Mouse (Mus musculus) small intestine, adult 10 weeks (tissue): ENCODE measurements around the gene Atf5. TPM values are rescaled to one million over a fixed set of nuclear protein-coding genes. Genes with fewer than 3 reads are reported as not detected.

Experiments used
- polyA plus RNA-seq: library from polyadenylated mRNA; stranded (reverse); fragments of 350-450 nt; fragmentation: Illumina TruSeq; extraction: RNeasy Lipid Tissue Mini Kit (QIAGEN cat#74804); gene quantifications from one replicate; pipeline ENCODE4 v1.2.3, GENCODE M21; 2014; ENCODE audit warnings: low replicate concordance

The Atf5 gene
- 1.0 TPM for polyA plus RNA-seq

DNA sequence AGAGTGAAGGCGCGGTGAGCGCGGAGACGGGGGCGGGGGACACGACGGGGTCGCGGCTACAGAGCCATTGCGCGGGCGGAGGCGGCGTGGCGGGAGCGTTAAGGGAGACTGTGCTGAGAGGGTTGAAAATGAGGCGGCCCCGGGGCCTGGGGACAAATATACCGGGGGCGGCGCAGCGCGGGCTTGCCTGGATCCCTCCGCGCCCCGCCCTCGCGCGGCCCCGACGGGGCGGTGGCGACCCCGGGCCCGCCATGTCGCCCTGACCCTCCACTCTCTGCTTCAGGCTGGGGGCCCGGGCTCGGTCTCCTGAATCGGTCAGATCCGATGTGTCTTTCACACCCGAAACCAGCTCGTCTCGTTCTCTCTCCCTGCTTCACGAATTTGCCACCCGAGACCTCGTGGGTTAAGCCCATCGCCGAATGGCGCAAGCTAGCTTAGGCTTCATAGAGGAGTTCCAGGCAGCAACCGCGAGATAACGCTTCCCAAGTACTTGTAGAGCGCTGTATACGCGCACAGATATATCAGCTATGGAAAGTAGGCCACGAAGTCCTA lies at the start of gene Atf5:
Gene Atf5 (minus strand): TSS at position 189 of the 552 bp plus-strand sequence.

DNA sequence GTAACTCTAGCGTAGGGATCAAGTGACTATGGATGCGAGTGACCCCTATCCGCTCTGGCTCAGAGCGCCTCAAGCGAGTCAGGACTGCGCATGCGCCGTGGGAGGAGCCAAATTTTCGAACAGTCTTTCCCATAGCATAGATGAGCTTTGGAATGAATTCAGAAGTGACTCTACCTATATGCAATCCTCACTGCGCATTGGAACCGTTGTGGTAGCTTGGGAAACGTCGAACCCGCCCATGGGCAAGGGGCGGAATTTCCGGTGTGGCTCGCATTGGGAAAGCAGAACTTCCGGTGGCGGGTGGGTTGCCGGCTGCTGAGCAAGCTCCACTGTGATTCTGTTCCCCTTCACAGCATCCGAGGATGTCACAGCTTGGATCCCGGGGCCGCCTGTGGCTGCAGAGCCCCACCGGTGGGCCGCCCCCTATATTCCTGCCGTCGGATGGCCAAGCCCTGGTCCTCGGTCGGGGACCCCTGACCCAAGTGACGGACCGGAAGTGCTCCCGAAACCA lies 40.6 kb upstream of the Atf5 start, which contains the start of gene Pnkp:
Gene Pnkp (plus strand): TSS at position 98 of the 511 bp plus-strand sequence.

DNA sequence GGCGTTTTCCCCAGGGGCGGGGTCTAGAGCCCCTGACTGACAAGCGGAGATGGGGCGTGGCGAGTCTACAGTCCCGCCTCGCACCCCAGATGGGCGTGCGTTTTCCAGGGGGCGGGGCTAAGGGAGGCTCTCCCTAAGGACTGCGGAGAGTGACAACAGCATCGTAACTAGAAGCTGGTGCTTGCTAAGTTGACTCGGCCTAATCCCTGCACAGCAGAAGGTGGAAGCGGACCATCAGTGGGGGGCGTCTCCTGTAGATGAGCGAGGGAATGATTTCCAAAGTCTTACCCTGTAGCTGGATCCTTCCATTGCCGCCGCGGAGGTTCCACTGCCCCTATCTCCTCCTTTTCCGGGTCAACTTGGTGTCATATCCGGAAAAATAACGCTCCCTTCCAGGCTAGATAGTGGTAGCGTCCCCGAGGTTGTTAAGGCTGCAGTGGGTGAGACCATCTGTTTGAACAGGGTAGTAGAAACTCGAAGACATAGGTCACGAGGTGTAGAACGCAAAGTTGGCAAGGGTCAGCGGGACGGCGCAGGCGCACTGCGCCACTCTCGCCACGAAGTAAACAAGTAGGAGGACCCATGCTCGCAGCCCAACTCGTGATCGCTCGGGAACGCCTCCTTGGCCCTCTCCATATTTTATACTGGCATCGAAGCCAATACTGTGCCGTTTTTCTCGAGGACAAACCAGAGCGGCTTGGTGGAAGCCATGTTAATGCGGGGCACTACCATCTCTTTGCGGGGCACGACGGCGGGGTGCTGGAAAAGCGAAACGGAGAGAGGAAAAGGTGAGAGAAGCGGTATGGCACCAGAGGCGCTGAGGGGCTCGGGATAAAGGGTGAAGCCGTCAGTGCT lies 32.3 kb upstream of the Atf5 start, which contains the start of the genes Akt1s1 and Tbc1d17:
Gene Akt1s1 (plus strand): TSS at position 431 of the 855 bp plus-strand sequence.
Gene Tbc1d17 (minus strand): TSS at position 519 of the 855 bp plus-strand sequence.

DNA sequence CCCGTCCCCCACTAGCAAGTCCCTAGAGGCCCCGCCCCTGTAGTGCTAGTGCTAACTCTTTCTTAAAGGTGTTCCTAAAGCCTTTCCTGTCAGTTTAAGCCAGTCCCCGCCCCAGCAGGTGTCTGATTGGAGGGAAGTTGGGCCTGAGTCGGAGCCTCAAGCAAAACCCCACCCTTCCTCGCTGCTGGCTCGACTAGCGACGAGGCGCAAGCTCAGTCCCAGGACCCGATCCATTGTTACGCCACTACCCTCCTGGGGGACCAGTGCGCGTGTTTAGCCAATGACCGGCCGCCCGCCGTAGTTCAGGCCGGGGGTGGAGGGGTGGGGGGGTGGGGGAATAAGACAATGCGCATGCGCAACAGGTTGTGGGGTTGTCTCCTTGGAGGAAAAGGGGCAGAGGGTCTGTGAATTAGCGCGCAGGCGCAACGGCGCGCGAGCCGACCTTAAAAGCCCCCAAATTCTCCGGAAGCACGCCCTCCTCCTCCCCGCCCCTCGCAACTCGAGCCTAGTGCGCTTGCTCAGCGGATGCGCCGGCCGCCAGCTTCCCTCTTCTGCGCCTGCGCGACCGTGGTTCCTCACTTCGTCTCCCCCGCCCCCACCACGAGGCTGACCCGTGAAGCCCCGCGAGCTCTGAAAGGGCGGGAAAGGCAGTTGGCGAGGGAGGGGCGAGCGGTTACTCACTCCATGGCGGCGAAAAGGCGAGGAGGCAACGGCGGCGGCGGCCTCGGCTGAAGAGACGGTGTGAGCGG lies 563 bp downstream of the Atf5 start, which contains the start of the genes Nup62 and Il4i1:
Gene Nup62 (plus strand): TSS at position 368 of the 749 bp plus-strand sequence.
Gene Il4i1 (plus strand): TSS at position 667 of the 749 bp plus-strand sequence.

Other genes with a start within 250 kb of the Atf5 start
- 0.67 TPM for gene Napsa, start 244.3 kb downstream of the Atf5 start, polyA plus RNA-seq
- 0.33 TPM for gene Kcnc3, start 226.0 kb downstream of the Atf5 start, polyA plus RNA-seq
- 0.78 TPM for gene Myh14, start 145.8 kb downstream of the Atf5 start, polyA plus RNA-seq
- not detected for gene Izumo2, start 107.9 kb downstream of the Atf5 start, polyA plus RNA-seq
- gene Vrk3, start 68.2 kb downstream of the Atf5 start, polyA plus RNA-seq = 10.2 TPM
- gene Zfp473, start 65.6 kb downstream of the Atf5 start, polyA plus RNA-seq = 0.45 TPM
- gene Nup62, start 570 bp downstream of the Atf5 start, polyA plus RNA-seq = 3.6 TPM
- gene Il4i1, start 271 bp downstream of the Atf5 start, polyA plus RNA-seq = not detected
- 1.1 TPM for gene Akt1s1, start 32.3 kb upstream of the Atf5 start, polyA plus RNA-seq
- gene Tbc1d17, start 32.4 kb upstream of the Atf5 start, polyA plus RNA-seq = not detected
- gene Pnkp, start 40.5 kb upstream of the Atf5 start, polyA plus RNA-seq = not detected
- not detected for gene Ptov1, start 53.1 kb upstream of the Atf5 start, polyA plus RNA-seq
- 1.3 TPM for gene Med25, start 76.1 kb upstream of the Atf5 start, polyA plus RNA-seq
- 0.48 TPM for gene Fuz, start 79.4 kb upstream of the Atf5 start, polyA plus RNA-seq
- 9.8 TPM for gene Ap2a1, start 112.8 kb upstream of the Atf5 start, polyA plus RNA-seq
- gene Tsks, start 126.5 kb upstream of the Atf5 start, polyA plus RNA-seq = not detected
- 0.15 TPM for gene Cpt1c, start 158.2 kb upstream of the Atf5 start, polyA plus RNA-seq
- 2.3 TPM for gene Prmt1, start 169.9 kb upstream of the Atf5 start, polyA plus RNA-seq
- 11.1 TPM for gene Irf3, start 181.0 kb upstream of the Atf5 start, polyA plus RNA-seq
- not detected for gene Bcl2l12, start 182.1 kb upstream of the Atf5 start, polyA plus RNA-seq
- 2.0 TPM for gene Scaf1, start 199.7 kb upstream of the Atf5 start, polyA plus RNA-seq
- gene Rras, start 201.3 kb upstream of the Atf5 start, polyA plus RNA-seq = 1.1 TPM
- gene Prr12, start 236.2 kb upstream of the Atf5 start, polyA plus RNA-seq = not detected
- 4.6 TPM for gene Nosip, start 245.8 kb upstream of the Atf5 start, polyA plus RNA-seq
- 9.4 TPM for gene Prrg2, start 246.0 kb upstream of the Atf5 start, polyA plus RNA-seq